Mouse (Mus musculus): Measurements from ENCODE around the gene Wdr44.

DNA sequence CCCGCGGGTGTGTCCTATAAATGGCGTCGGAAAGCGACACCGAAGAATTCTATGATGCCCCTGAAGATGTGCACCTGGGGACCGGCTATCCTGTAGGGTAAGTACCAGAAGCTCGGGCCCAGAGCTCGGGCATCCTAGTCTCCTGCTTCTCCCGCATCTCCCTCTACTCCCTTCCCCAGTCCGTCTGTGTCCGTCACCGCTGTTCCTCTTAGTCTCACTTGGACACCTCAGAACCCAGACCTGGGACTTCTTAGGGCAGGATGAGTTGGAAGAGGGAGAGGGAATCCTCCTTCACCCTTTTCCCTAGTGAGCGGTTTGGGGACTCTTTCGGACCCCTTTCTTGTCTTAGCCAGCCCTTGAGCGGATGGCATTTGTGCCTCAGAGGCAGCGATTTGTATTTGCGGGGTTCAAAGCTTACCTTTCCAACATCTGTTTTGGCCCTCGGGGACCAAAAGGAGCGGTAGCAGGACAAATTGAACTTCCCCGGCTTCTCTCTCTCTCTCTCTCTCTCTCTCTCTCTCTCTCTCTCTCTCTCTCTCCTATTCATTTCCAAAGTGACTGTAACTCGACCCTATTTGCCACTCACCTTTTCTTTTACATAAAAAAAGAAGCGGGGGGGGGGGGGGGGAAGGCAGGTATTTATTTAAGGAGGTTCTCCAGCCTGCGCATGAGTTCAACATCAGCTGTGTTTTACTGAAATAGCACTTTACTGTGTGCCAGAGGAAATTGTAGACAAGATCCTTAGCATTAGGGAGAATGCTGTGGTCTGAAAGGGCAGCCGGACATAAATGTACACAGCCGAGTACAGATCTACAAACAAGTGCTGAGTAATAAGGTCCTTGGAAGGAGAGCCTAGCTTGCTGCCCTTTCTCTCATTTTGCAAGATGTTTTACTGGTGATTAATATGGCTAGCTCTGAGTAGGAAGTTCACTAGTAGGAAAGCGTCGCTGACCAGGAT is 871 bp downstream of the Wdr44 start:
- no peak for TF ChIP-seq POLR2A (IDR thresholded peaks at IDR 0.05; ENCODE audit: control insufficient read depth, low read depth, low read length)
- TF ChIP-seq CTCF (IDR thresholded peaks at IDR 0.05; ENCODE audit: control insufficient read depth, insufficient read depth, insufficient replicate concordance, low read depth, low read length) = no peak

Measured in testis, adult 2 months (tissue).